Mouse (Mus musculus) embryonic facial prominence, embryonic 11.5 days (tissue): ENCODE results near the gene Tmem97. TPM values are rescaled to one million over a fixed set of nuclear protein-coding genes. Genes with fewer than 3 reads are reported as not detected.
"Not testable (repeated sequence)": the region's sequence is repeated elsewhere in the genome, so short reads cannot be mapped to it uniquely, and the experiment has no call there.

Experiments
- ATAC-seq: fragments of 200-750 bp; cut with Nextera tagmentation; replicated peaks from 2 replicates; pipeline ENCODE4 v1.8.0; 2017; ENCODE audit warnings: low read depth; ENCODE audit not compliant: insufficient number of reproducible peaks, low FRiP score, low TSS enrichment
- DNase-seq: peaks from one replicate; pipeline ENCODE4 v3.0.0-alpha.2; 2015; ENCODE audit warnings: low spot score
- H3K27ac ChIP-seq: fragments of 300-500 bp; sonication (generic); replicated peaks from 2 replicates; pipeline ENCODE4 v1.5.1; 2014; ENCODE audit warnings: mild to moderate bottlenecking, low read depth, low read length, control low read depth
- H3K27me3 ChIP-seq: fragments of 300-500 bp; sonication (generic); 2 replicates; pipeline ENCODE4 v1.6.1; 2014; ENCODE audit warnings: mild to moderate bottlenecking, low read length, moderate library complexity, mixed read lengths; ENCODE audit not compliant: control insufficient read depth, insufficient read depth
- H3K36me3 ChIP-seq: fragments of 300-500 bp; sonication (generic); replicated peaks from 2 replicates; pipeline ENCODE4 v1.6.1; 2014; ENCODE audit warnings: low read depth, mild to moderate bottlenecking, low read length, moderate library complexity, mixed read lengths; ENCODE audit not compliant: control insufficient read depth, insufficient read depth
- H3K4me1 ChIP-seq: fragments of 300-500 bp; sonication (generic); 2 replicates; pipeline ENCODE4 v1.6.1; 2014; ENCODE audit warnings: low read length, mixed read lengths; ENCODE audit not compliant: control insufficient read depth, insufficient read depth
- H3K4me2 ChIP-seq: fragments of 300-500 bp; sonication (generic); 2 replicates; pipeline ENCODE4 v1.6.1; 2014; ENCODE audit warnings: low read depth, mild to moderate bottlenecking, control low read depth, low read length, moderate library complexity
- H3K4me3 ChIP-seq: fragments of 300-500 bp; sonication (generic); 2 replicates; pipeline ENCODE4 v1.5.1; 2014; ENCODE audit warnings: low read depth, low read length, control low read depth
- H3K9ac ChIP-seq: fragments of 300-500 bp; sonication (generic); replicated peaks from 2 replicates; pipeline ENCODE4 v1.6.1; 2014; ENCODE audit warnings: mild to moderate bottlenecking, control low read depth, low read length
- H3K9me3 ChIP-seq: fragments of 300-500 bp; sonication (generic); replicated peaks from 2 replicates; pipeline ENCODE4 v1.6.1; 2016; ENCODE audit warnings: mild to moderate bottlenecking, low read length, inconsistent platforms, mixed read lengths; ENCODE audit not compliant: control insufficient read depth
- WGBS: fragments of 180-500 bp; shearing (Covaris S2); extraction: QIAGEN DNeasy Blood & Tissue Kit; methylation state at CpG from one replicate; pipeline ENCODE4 v1.1.7; 2014; 5-methylcytosine and 5-hydroxymethylcytosine counted together
- polyA plus RNA-seq: library from polyadenylated mRNA; unstranded; fragments of >200 nt; fragmentation: Nextera tagmentation; extraction: Ambion mirVana; gene quantifications from 2 replicates; pipeline ENCODE4 v1.2.1, GENCODE M21; 2014

Tmem97 gene
- 73.7 and 76.3 TPM in 2 replicates for polyA plus RNA-seq

- Histone ChIP-seq H3K27ac (peak within 1 kb of the TSS; percentile 73), H3K36me3 (no peaks in the 10 kb centered on the region), H3K9ac (peak within 1 kb of the TSS; percentile 71), H3K4me3 (peak within 1 kb of the TSS; percentile 59), H3K4me1 (peaks cover 2% of the 10 kb centered on the region), H3K9me3 (no peaks in the 10 kb centered on the region), H3K4me2 (peak within 1 kb of the TSS; percentile 69), H3K27me3 (no peaks in the 10 kb centered on the region)
- ATAC-seq (peak; percentile 100), DNase-seq (peak; percentile 98)
- WGBS: under 1% methylated on average over 60 of the region's 60 CpGs
Observed at GRCm38 (mm10) chr11:78550168-78551058, at the start of gene Tmem97. Gene Tmem97, minus strand, starts transcription at chr11:78550777.

- Histone ChIP-seq H3K9me3 (no peaks in the 10 kb centered on the region), H3K4me3 (no peak overlapping the region), H3K36me3 (no peaks in the 10 kb centered on the region), H3K27ac (no peak overlapping the region), H3K9ac (no peak overlapping the region), H3K4me1 (no peaks in the 10 kb centered on the region), H3K27me3 (no peaks in the 10 kb centered on the region), H3K4me2 (no peak overlapping the region)
- DNase-seq (no peak), ATAC-seq (no peak)
- 81% methylated on average over 4 of the region's 4 CpGs for WGBS
Observed at GRCm38 (mm10) chr11:78600051-78600450, 49.5 kb upstream of the Tmem97 start.

- Histone ChIP-seq H3K4me2 (no peak overlapping the region), H3K9me3 (no peaks in the 10 kb centered on the region), H3K9ac (no peak overlapping the region), H3K36me3 (no peaks in the 10 kb centered on the region), H3K27me3 (no peaks in the 10 kb centered on the region), H3K27ac (no peak overlapping the region), H3K4me1 (no peaks in the 10 kb centered on the region), H3K4me3 (no peak overlapping the region)
- DNase-seq: no peak
- WGBS: 61% methylated on average over 3 of the region's 3 CpGs
- ATAC-seq: no peak
Observed at GRCm38 (mm10) chr11:78598763-78599415, 48.3 kb upstream of the Tmem97 start.

GRCm38 (mm10) chr11:78596750-78597149 lies 46.2 kb upstream of the Tmem97 start:
- H3K4me3 ChIP-seq: no peak overlapping the region
- no peaks in the 10 kb centered on the region for H3K27me3 ChIP-seq
- H3K9ac ChIP-seq: no peak overlapping the region
- H3K36me3 ChIP-seq: no peaks in the 10 kb centered on the region
- DNase-seq (peak; percentile 93), ATAC-seq (no peak)
- H3K27ac ChIP-seq: no peak overlapping the region
- H3K4me2 ChIP-seq: no peak overlapping the region
- H3K9me3 ChIP-seq: no peaks in the 10 kb centered on the region
- no peaks in the 10 kb centered on the region for H3K4me1 ChIP-seq

- no peak overlapping the region for H3K4me2 ChIP-seq
- DNase-seq (no peak), ATAC-seq (no peak)
- H3K4me1 ChIP-seq: no peaks in the 10 kb centered on the region
- H3K27me3 ChIP-seq: no peaks in the 10 kb centered on the region
- H3K36me3 ChIP-seq: no peaks in the 10 kb centered on the region
- H3K9ac ChIP-seq: no peak overlapping the region
- 95% methylated on average over 2 of the region's 2 CpGs for WGBS
- no peak overlapping the region for H3K27ac ChIP-seq
- H3K9me3 ChIP-seq: no peaks in the 10 kb centered on the region
- H3K4me3 ChIP-seq: no peak overlapping the region
Observed at GRCm38 (mm10) chr11:78595773-78596172, 45.2 kb upstream of the Tmem97 start.

GRCm38 (mm10) chr11:78594271-78594964 lies 43.8 kb upstream of the Tmem97 start:
- no peak overlapping the region for H3K4me2 ChIP-seq
- H3K27me3 ChIP-seq: no peaks in the 10 kb centered on the region
- 88% methylated on average over 6 of the region's 6 CpGs for WGBS
- ATAC-seq (no peak), DNase-seq (no peak)
- H3K4me1 ChIP-seq: no peaks in the 10 kb centered on the region
- H3K36me3 ChIP-seq: no peaks in the 10 kb centered on the region
- H3K27ac ChIP-seq: no peak overlapping the region
- H3K9me3 ChIP-seq: no peaks in the 10 kb centered on the region
- no peak overlapping the region for H3K9ac ChIP-seq
- H3K4me3 ChIP-seq: no peak overlapping the region

GRCm38 (mm10) chr11:78587677-78588076 lies 37.1 kb upstream of the Tmem97 start:
- H3K27me3 ChIP-seq, H3K4me3 ChIP-seq, DNase-seq, H3K4me2 ChIP-seq, H3K9me3 ChIP-seq, H3K36me3 ChIP-seq, H3K9ac ChIP-seq, H3K27ac ChIP-seq, ATAC-seq, H3K4me1 ChIP-seq: not testable (repeated sequence)
- WGBS: 88% methylated on average over 1 of the region's 1 CpGs
